Mouse (Mus musculus) erythroblast, embryonic 14.5 days (primary cell): ENCODE measurements around the gene Afdn.

Experiments used
- GATA1 ChIP-seq: IDR thresholded peaks from 2 replicates; pipeline ENCODE4 v1.6.1; 2012; ENCODE audit warnings: low read length, inconsistent platforms, mixed read lengths
- TAL1 ChIP-seq: IDR thresholded peaks from 3 replicates; pipeline ENCODE4 v1.6.1; 2012; ENCODE audit warnings: low read length, inconsistent platforms, mixed read lengths

GRCm38 (mm10) chr17:13930421-13930820 is 170.1 kb downstream of the Afdn start:
- TF ChIP-seq GATA1, result no peak
- no peak for TF ChIP-seq TAL1
